Mouse (Mus musculus) heart, adult 2 months (tissue): ENCODE data around the gene Ciz1. TPM values are rescaled to one million over a fixed set of nuclear protein-coding genes. Genes with fewer than 3 reads are reported as not detected.

Source experiments
- DNase-seq, 2 experiments: peaks; one replicate each; pipeline ENCODE4 v3.0.0; 2021
- H3K27ac ChIP-seq: fragments of 200-600 bp; 2 replicates; pipeline ENCODE4 v1.8.1; 2022
- H3K27me3 ChIP-seq: fragments of 200-500 bp; 2 replicates; pipeline ENCODE4 v1.6.1; 2012; ENCODE audit warnings: mild to moderate bottlenecking, low read length, inconsistent platforms, mixed read lengths; ENCODE audit not compliant: control insufficient read depth, insufficient read depth
- H3K36me3 ChIP-seq: fragments of 200-500 bp; 2 replicates; pipeline ENCODE4 v1.6.1; 2012; ENCODE audit warnings: low read length, inconsistent platforms; ENCODE audit not compliant: control insufficient read depth, insufficient read depth
- H3K4me1 ChIP-seq: fragments of 200-500 bp; 2 replicates; pipeline ENCODE4 v1.6.1; 2011; ENCODE audit warnings: low read length; ENCODE audit not compliant: control insufficient read depth, insufficient read depth
- H3K4me3 ChIP-seq: fragments of 200-600 bp; 2 replicates; pipeline ENCODE4 v1.8.1; 2022
- H3K79me2 ChIP-seq: fragments of 200-500 bp; replicated peaks from 2 replicates; pipeline ENCODE4 v1.6.1; 2012; ENCODE audit warnings: mild to moderate bottlenecking, inconsistent platforms, low read length, moderate library complexity, mixed read lengths; ENCODE audit not compliant: control insufficient read depth, insufficient read depth
- H3K9ac ChIP-seq: fragments of 200-500 bp; 2 replicates; pipeline ENCODE4 v1.6.1; 2012; ENCODE audit warnings: low read depth, mild to moderate bottlenecking, control low read depth, inconsistent platforms, low read length, mixed read lengths
- CTCF ChIP-seq: fragments of 200-600 bp; IDR thresholded peaks from 2 replicates; pipeline ENCODE4 v1.8.1; 2022; ENCODE audit warnings: antibody characterized with exemption, mild to moderate bottlenecking, moderate library complexity
- EP300 ChIP-seq: fragments of 200-500 bp; IDR thresholded peaks from 2 replicates; pipeline ENCODE4 v1.6.1; 2011; ENCODE audit warnings: low read depth, low read length, control low read depth; ENCODE audit not compliant: insufficient read depth
- POLR2A ChIP-seq: fragments of 200-500 bp; IDR thresholded peaks from 2 replicates; pipeline ENCODE4 v1.6.1; 2011; ENCODE audit warnings: mild to moderate bottlenecking, low read depth, low read length, control low read depth; ENCODE audit not compliant: insufficient read depth
- WGBS: fragments of 180-500 bp; shearing (Covaris S2); methylation state at CpG from one replicate; pipeline ENCODE4 v1.1.7; 2018; 5-methylcytosine and 5-hydroxymethylcytosine counted together
- intact Hi-C: fragments of 180-260 bp; cut with DNase I; formaldehyde crosslinking; loops from one replicate; pipeline ENCODE4 v1.15.1; 2025
- polyA plus RNA-seq: library from polyadenylated mRNA; depleted of rRNA; stranded (reverse); fragments of >200 nt; gene quantifications from 2 replicates; pipeline ENCODE4 v1.2.3, GENCODE M21; 2012
- total RNA-seq, 2 experiments: library from RNA; stranded (reverse); gene quantifications; 2 replicates each; pipeline ENCODE4 v1.2.3; 2021

Gene Ciz1
- total and polyA plus RNA-seq, 3 experiments, result 26.7 to 128 (median 29.5) TPM

DNA sequence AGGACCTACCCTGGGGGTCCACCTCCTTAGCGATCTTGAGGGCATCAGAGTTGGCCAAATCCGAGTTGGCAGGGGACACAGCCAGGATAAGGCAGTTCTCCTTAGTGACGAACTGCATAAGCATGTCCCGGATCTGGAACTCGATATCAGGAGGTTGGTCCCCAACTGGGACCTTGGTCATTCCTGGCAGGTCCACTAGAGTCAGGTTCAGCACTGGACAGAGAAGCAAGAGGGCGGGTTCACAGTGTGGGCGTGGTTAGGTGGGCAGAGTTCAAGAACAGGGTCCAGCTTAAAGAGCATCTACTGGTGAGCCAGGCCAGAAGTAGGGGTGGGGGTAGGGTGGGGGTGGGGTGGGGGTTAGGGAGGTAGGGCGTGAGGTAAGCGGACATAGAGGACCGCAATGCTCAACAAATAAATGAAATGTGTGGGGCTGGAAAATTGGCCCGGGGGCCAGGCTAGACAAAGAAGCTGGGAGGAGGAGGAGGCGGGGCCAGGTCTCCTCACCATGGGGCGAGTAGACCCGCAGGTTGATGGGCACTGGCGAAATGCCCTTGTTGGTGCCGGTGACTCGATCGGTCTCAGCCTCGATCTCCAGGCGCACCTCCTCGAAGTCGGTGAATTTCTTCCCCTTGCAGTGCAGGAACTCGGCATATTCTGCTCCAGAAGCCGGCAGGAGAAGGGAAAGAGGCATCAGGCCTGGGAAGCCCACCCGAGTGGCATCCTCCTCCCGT is 12.1 kb upstream of the Ciz1 start:
- WGBS, result 47% methylated on average over 26 of the region's 26 CpGs
- Histone ChIP-seq H3K36me3 (no peaks in the 10 kb centered on the region), H3K79me2 (no peaks in the 10 kb centered on the region), H3K4me3 (no peak overlapping the region), H3K4me1 (no peaks in the 10 kb centered on the region), H3K27me3 (no peaks in the 10 kb centered on the region), H3K9ac (no peak overlapping the region), H3K27ac (no peak overlapping the region)
- no peak for DNase-seq
- TF ChIP-seq EP300 (no peak), CTCF (no peak), POLR2A (no peak)
- intact Hi-C loops, result no loop called here

GRCm38 (mm10) chr2:32340836-32341633 is 11.1 kb upstream of the Ciz1 start:
- Histone ChIP-seq H3K79me2 (no peaks in the 10 kb centered on the region), H3K4me1 (no peaks in the 10 kb centered on the region), H3K36me3 (no peaks in the 10 kb centered on the region), H3K9ac (no peak overlapping the region), H3K27me3 (no peaks in the 10 kb centered on the region), H3K27ac (no peak overlapping the region), H3K4me3 (no peak overlapping the region)
- 81% methylated on average over 13 of the region's 13 CpGs for WGBS
- DNase-seq, result no peak
- TF ChIP-seq POLR2A (no peak), CTCF (no peak), EP300 (no peak)
- intact Hi-C loops, result no loop called here

DNA sequence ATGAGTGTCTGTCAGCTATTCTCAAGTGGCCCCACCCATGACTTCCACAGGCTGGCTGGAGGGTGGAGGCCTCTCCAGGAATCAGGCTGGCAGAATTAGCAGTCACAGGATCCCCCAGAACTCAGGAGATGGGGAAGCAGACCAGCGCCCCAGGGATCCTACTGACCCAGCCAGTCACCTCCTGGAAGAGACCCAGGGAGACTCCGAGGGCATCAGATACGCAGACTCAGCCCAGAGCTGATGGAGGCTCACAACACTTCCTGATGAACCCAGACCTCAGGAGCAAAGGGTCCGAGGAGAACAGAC is 10.5 kb upstream of the Ciz1 start:
- no peak overlapping the region for H3K9ac ChIP-seq
- DNase-seq, result no peak
- H3K4me1 ChIP-seq, result no peaks in the 10 kb centered on the region
- H3K4me3 ChIP-seq, result no peak overlapping the region
- no peaks in the 10 kb centered on the region for H3K36me3 ChIP-seq
- H3K27me3 ChIP-seq, result no peaks in the 10 kb centered on the region
- H3K79me2 ChIP-seq, result no peaks in the 10 kb centered on the region
- intact Hi-C loops, result no loop called here
- 73% methylated on average over 4 of the region's 4 CpGs for WGBS
- TF ChIP-seq CTCF, result no peak
- H3K27ac ChIP-seq, result peak overlapping the region; percentile 65; the same call in 1 of the 2 replicates

- DNase-seq, result no peak
- no peak overlapping the region for H3K4me3 ChIP-seq
- no peaks in the 10 kb centered on the region for H3K27me3 ChIP-seq
- no peaks in the 10 kb centered on the region for H3K36me3 ChIP-seq
- intact Hi-C loops, result no loop called here
- H3K4me1 ChIP-seq, result no peaks in the 10 kb centered on the region
- H3K79me2 ChIP-seq, result no peaks in the 10 kb centered on the region
- 92% methylated on average over 4 of the region's 4 CpGs for whole genome bisulfite sequencing
- no peak for TF ChIP-seq EP300
- TF ChIP-seq POLR2A, result no peak
- TF ChIP-seq CTCF, result no peak
- peak overlapping the region; percentile 65; the same call in 1 of the 2 replicates for H3K27ac ChIP-seq
- H3K9ac ChIP-seq, result no peak overlapping the region
Measured at GRCm38 (mm10) chr2:32342039-32342438, 10.1 kb upstream of the Ciz1 start.

DNA sequence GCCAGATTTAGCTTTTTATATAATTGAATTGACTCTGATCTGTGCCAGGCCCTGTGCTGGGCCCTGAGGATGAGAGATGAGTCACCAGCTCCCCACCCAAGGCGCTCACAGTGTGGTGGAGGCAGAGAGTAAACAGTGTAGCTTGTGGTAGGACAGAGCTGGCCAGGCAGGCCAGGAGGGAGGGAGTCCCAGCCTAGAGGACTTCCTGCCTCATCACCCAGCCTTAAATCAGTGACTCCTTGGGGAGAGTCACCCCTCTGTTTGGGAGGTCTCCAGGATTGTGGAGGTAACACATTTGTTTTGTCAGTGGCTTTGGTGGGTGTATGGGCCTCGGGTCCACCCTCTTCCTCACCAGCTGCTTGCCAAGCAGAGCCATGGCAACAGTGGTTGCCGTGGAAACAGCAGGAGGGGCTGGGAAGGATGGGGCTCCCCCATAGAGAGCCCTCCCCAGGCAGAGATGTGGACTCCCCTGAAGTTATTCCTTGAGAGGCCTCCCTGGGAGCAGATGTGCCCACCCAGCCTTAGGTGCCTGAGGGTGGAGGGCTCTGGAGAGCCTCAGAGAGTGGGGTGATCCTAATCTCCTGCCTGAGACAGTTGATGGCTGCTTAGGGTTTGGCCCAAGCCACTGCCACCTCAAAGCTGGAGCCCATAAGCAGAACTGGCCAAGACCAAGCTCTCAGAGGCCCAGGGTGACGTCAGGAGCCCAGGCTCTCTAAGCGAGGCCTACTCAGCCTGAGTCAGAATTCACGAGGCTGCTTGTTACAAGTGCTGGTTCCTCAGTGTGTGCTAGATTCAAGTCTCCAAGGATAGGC is 9.4 kb upstream of the Ciz1 start:
- no peaks in the 10 kb centered on the region for H3K27me3 ChIP-seq
- TF ChIP-seq POLR2A (no peak), CTCF (no peak), EP300 (no peak)
- H3K36me3 ChIP-seq, result no peaks in the 10 kb centered on the region
- H3K4me3 ChIP-seq, result no peak overlapping the region
- no peak overlapping the region for H3K9ac ChIP-seq
- no peaks in the 10 kb centered on the region for H3K79me2 ChIP-seq
- WGBS, result 76% methylated on average over 6 of the region's 6 CpGs
- no peaks in the 10 kb centered on the region for H3K4me1 ChIP-seq
- DNase-seq, result peak; percentile 71 to 75
- peak overlapping the region; percentile 65 for H3K27ac ChIP-seq
- intact Hi-C loops, result no loop called here

DNA sequence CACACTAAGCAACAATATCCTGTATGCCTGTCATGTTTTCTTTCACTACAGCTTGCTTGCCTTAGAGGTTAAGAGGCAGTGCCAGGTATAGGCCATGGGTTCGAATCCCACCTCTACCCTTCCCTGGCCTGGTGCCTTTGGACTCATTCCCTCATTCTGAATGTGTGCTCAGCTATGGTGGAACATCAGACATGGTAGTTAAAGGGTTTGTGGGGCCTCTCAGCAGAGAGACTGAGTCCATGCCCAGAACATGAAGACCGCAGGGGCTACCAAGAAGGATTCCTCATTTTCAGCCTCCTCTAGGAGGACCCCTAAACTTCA is 8.8 kb upstream of the Ciz1 start:
- H3K9ac ChIP-seq, result no peak overlapping the region
- no peak for DNase-seq
- no peaks in the 10 kb centered on the region for H3K36me3 ChIP-seq
- H3K27me3 ChIP-seq, result no peaks in the 10 kb centered on the region
- H3K4me1 ChIP-seq, result no peaks in the 10 kb centered on the region
- H3K79me2 ChIP-seq, result no peaks in the 10 kb centered on the region
- TF ChIP-seq POLR2A (no peak), CTCF (no peak), EP300 (no peak)
- no peak overlapping the region for H3K4me3 ChIP-seq
- WGBS, result 89% methylated on average over 2 of the region's 2 CpGs
- intact Hi-C loops, result no loop called here
- H3K27ac ChIP-seq, result peak overlapping the region; percentile 65; the same call in 1 of the 2 replicates
